In the genomic region with DNA sequence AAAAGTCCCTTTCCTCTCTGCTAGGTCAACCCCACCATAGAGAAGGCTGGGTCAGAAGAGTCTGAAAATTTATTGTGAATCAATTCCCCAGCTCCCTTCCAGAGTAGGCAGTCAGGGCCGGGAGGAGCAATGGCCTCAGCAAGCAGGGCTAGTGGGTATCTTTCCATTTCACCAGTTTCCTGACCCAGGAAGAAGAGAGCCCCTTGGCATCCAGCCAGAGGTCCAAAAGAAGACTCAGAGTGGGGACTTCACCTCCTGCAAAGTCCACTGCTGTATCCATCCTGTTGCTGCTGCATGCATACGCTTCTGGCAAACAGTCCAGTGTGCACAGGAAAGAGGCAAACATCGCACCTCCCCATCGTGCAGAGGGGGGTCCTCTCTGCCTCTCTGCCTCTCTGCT, we compare ENCODE assay signal across 30 mouse cellular contexts. TPM values are rescaled to one million over a fixed set of nuclear protein-coding genes. Genes with fewer than 3 reads are reported as not detected.
A peak's percentile ranks its signal among the peaks of the same experiment; 100 is the strongest.
DNase-seq lines count a peak whose midpoint lies in the region; ATAC-seq and TF ChIP-seq lines count a peak whose summit lies in the region.
"Had no signal": no experiment of that assay in that cellular context is flagged by ENCODE, and none has a peak within 500 bp of the region (broad histone marks: within the 10 kb centered on the region; RNA-seq: fewer than 3 reads in every experiment).

No protein-coding gene starts in this region.

- H3K9ac ChIP-seq in kidney, postnatal 0 days (ENCODE audit: low read depth, low read length): no peak overlapping the region
- H3K9ac ChIP-seq in neural tube, embryonic 14.5 days (replicated peaks; ENCODE audit: low read depth, low read length): peak overlapping the region; percentile 100
- H3K9ac ChIP-seq: forebrain, embryonic 13.5 days; heart, embryonic 15.5 days; intestine, embryonic 15.5 days; limb, embryonic 15.5 days; liver, embryonic 14.5 days; lung, embryonic 15.5 days had no signal

- peaks cover 17% of the 10 kb centered on the region; the same call in 1 of the 2 replicates for H3K4me1 ChIP-seq in kidney, postnatal 0 days (replicated peaks; ENCODE audit: insufficient read depth, low read length)
- H3K4me1 ChIP-seq in neural tube, embryonic 14.5 days (ENCODE audit: control insufficient read depth, insufficient read depth, low read length): peaks cover 55% of the 10 kb centered on the region
- peaks cover 52% of the 10 kb centered on the region for H3K4me1 ChIP-seq in limb, embryonic 10.5 days

- no peak overlapping the region for H3K4me2 ChIP-seq in kidney, postnatal 0 days (ENCODE audit: low read length)
- peak overlapping the region; percentile 100 for H3K4me2 ChIP-seq in neural tube, embryonic 14.5 days (ENCODE audit: low read depth, low read length)
- H3K4me2 ChIP-seq: forebrain, embryonic 13.5 days; heart, embryonic 15.5 days; intestine, embryonic 15.5 days; limb, embryonic 15.5 days; lung, embryonic 15.5 days had no signal

- WGBS in kidney, postnatal 0 days: 30% methylated on average over 4 of the region's 4 CpGs
- WGBS in neural tube, embryonic 14.5 days: 8% methylated on average over 4 of the region's 4 CpGs
- WGBS in limb, embryonic 10.5 days: 18% methylated on average over 4 of the region's 4 CpGs

- no peak for TF ChIP-seq CTCF in kidney, postnatal 0 days (IDR thresholded peaks at IDR 0.05; ENCODE audit: low read depth)

- H3K27ac ChIP-seq in kidney, postnatal 0 days: 0 out of 2 replicates have a peak overlapping the region, but pooled peaks have one; percentile 9
- H3K27ac ChIP-seq in neural tube, embryonic 14.5 days (ENCODE audit: low read depth, low read length): peak overlapping the region; percentile 100
- H3K27ac ChIP-seq in limb, embryonic 10.5 days: no peak overlapping the region
- H3K27ac ChIP-seq: forebrain, embryonic 13.5 days; gastrocnemius, adult 2 months; heart, embryonic 15.5 days; intestine, embryonic 15.5 days; left cerebral cortex, adult 2 months; limb, embryonic 15.5 days; liver, embryonic 14.5 days; lung, embryonic 15.5 days had no signal

- peak; percentile 81 for DNase-seq in adrenal gland, adult 2 months
- no peak for DNase-seq in adrenal gland, adult 8-10 months
- peak; percentile 68 to 69 for DNase-seq in adrenal gland, postnatal 36 days
- peak; percentile 37 for DNase-seq in kidney, postnatal 0 days (ENCODE audit: low spot score)
- DNase-seq in embryo, embryonic 11 days: no peak
- no peak for DNase-seq in limb, embryonic 10.5 days (ENCODE audit: low spot score)
- DNase-seq: cerebellum, adult 2 months; cerebellum, postnatal 25 days; gastrocnemius, adult 2 months; heart, postnatal 4 days; lung, postnatal 36 days; midbrain, embryonic 14.5 days; right cerebral cortex, postnatal 14 days; spleen, adult 18-20 months; thymus, postnatal 14 days had no signal

- H3K27me3 ChIP-seq in kidney, postnatal 0 days (ENCODE audit: insufficient read depth, low read length): no peaks in the 10 kb centered on the region
- H3K27me3 ChIP-seq in neural tube, embryonic 14.5 days (ENCODE audit: control insufficient read depth, insufficient read depth, low read length): no peaks in the 10 kb centered on the region
- peaks cover 100% of the 10 kb centered on the region for H3K27me3 ChIP-seq in limb, embryonic 10.5 days (ENCODE audit: low read depth, poor library complexity, severe bottlenecking)

- no peaks in the 10 kb centered on the region for H3K36me3 ChIP-seq in kidney, postnatal 0 days (ENCODE audit: insufficient read depth, low read length)
- H3K36me3 ChIP-seq in neural tube, embryonic 14.5 days (ENCODE audit: control insufficient read depth, insufficient read depth, low read length): no peaks in the 10 kb centered on the region
- H3K36me3 ChIP-seq in limb, embryonic 10.5 days: no peaks in the 10 kb centered on the region
- H3K36me3 ChIP-seq: heart, embryonic 15.5 days; intestine, embryonic 15.5 days; limb, embryonic 15.5 days; lung, embryonic 15.5 days had no signal

- H3K9me3 ChIP-seq in kidney, postnatal 0 days (replicated peaks; ENCODE audit: low read length): no peaks in the 10 kb centered on the region
- H3K9me3 ChIP-seq in neural tube, embryonic 14.5 days (ENCODE audit: control insufficient read depth, low read length): no peaks in the 10 kb centered on the region
- no peaks in the 10 kb centered on the region for H3K9me3 ChIP-seq in limb, embryonic 10.5 days (replicated peaks)
- H3K9me3 ChIP-seq: forebrain, embryonic 13.5 days; heart, embryonic 15.5 days; intestine, embryonic 15.5 days; limb, embryonic 15.5 days; lung, embryonic 15.5 days had no signal

- H3K4me3 ChIP-seq in kidney, postnatal 0 days (replicated peaks; ENCODE audit: low read depth, low read length): no peak overlapping the region
- peak overlapping the region; percentile 95 for H3K4me3 ChIP-seq in neural tube, embryonic 14.5 days (ENCODE audit: low read depth, low read length)
- no peak overlapping the region for H3K4me3 ChIP-seq in limb, embryonic 10.5 days
- H3K4me3 ChIP-seq: forebrain, embryonic 13.5 days; gastrocnemius, adult 2 months; heart, embryonic 15.5 days; intestine, embryonic 15.5 days; left cerebral cortex, adult 2 months; limb, embryonic 15.5 days; lung, embryonic 15.5 days had no signal

- no peak for ATAC-seq in kidney, postnatal 0 days (replicated peaks; ENCODE audit: low FRiP score, low read depth)
- ATAC-seq in neural tube, embryonic 14.5 days (ENCODE audit: low read depth): no peak
- ATAC-seq: activated CD4-positive, CD25-positive, alpha-beta regulatory T cell, adult 4 months; forebrain, embryonic 13.5 days; hindbrain, embryonic 16.5 days; intestine, embryonic 15.5 days had no signal

RNA-seq across cellular contexts. Expression of a gene that starts 4.6 kb away (rescaled TPM):
- 100 to 1,000 TPM; 183 to 377 TPM for total RNA-seq in adrenal gland, adult 2 months (2021)
- polyA plus RNA-seq in adrenal gland, adult 2 months (2012; rRNA removed): 156 and 180 TPM in 2 replicates
- 100 to 1,000 TPM; 157 to 250 (median 226) TPM for total RNA-seq in adrenal gland, adult 8-10 months (2022)
- 100 to 1,000 TPM; 225 to 357 TPM for total RNA-seq in adrenal gland, postnatal 36 days (2021)
- polyA plus RNA-seq in kidney, postnatal 0 days (2015; fragmentation: Nextera tagmentation; extraction: Ambion mirVana): 22.6 and 23.1 TPM in 2 replicates
- 106 and 114 TPM in 2 replicates for polyA plus RNA-seq in neural tube, embryonic 14.5 days (2014; fragmentation: Nextera tagmentation; extraction: Ambion mirVana)
- 3.4 and 3.8 TPM in 2 replicates for polyA plus RNA-seq in limb, embryonic 10.5 days (2016; fragmentation: Nextera tagmentation; extraction: Ambion mirVana)
- total RNA-seq: heart, postnatal 4 days; layer of hippocampus, postnatal 10 days; left cerebral cortex, adult 2 months; left cerebral cortex, postnatal 36 days; megakaryocyte-erythroid progenitor cell, adult 5-6 weeks had no signal
- polyA plus RNA-seq: cerebellum, adult 2 months; forebrain, embryonic 13.5 days; frontal cortex, adult 2 months; midbrain, embryonic 14.5 days had no signal

RNA-seq across cellular contexts. Expression of a gene that starts 5.8 kb away (rescaled TPM):
- total RNA-seq in adrenal gland, adult 2 months (2021): 10 to 100 TPM; 67.3 to 93.9 TPM
- 357 and 428 TPM in 2 replicates for polyA plus RNA-seq in adrenal gland, adult 2 months (2012; rRNA removed)
- 10 to 100 TPM; 50.4 to 99.8 (median 83.6) TPM for total RNA-seq in adrenal gland, adult 8-10 months (2022)
- 10 to 100 TPM; 59.4 to 80.5 TPM for total RNA-seq in adrenal gland, postnatal 36 days (2021)
- polyA plus RNA-seq in kidney, postnatal 0 days (2015; fragmentation: Nextera tagmentation; extraction: Ambion mirVana): 8.7 and 12.2 TPM in 2 replicates
- polyA plus RNA-seq in neural tube, embryonic 14.5 days (2014; fragmentation: Nextera tagmentation; extraction: Ambion mirVana): 78.6 and 120 TPM in 2 replicates
- 0.95 and 1.2 TPM in 2 replicates for polyA plus RNA-seq in limb, embryonic 10.5 days (2016; fragmentation: Nextera tagmentation; extraction: Ambion mirVana)
- total RNA-seq: heart, postnatal 4 days; layer of hippocampus, postnatal 10 days; left cerebral cortex, adult 2 months; left cerebral cortex, postnatal 36 days; megakaryocyte-erythroid progenitor cell, adult 5-6 weeks had no signal
- polyA plus RNA-seq: activated CD4-positive, CD25-positive, alpha-beta regulatory T cell, adult 4 months; embryonic facial prominence, embryonic 14.5 days; forebrain, embryonic 13.5 days; frontal cortex, adult 2 months; heart, embryonic 15.5 days; midbrain, embryonic 14.5 days had no signal

RNA-seq across cellular contexts. Expression of a gene that starts 10.5 kb away (rescaled TPM):
- total RNA-seq in adrenal gland, adult 2 months (2021): 10 to 100 TPM; 46.4 to 46.7 TPM
- 48.8 and 55.9 TPM in 2 replicates for polyA plus RNA-seq in adrenal gland, adult 2 months (2012; rRNA removed)
- 10 to 100 TPM; 44.6 to 62.9 (median 53.0) TPM for total RNA-seq in adrenal gland, adult 8-10 months (2022)
- 10 to 100 TPM; 35.5 to 49.8 TPM for total RNA-seq in adrenal gland, postnatal 36 days (2021)
- 56.1 and 58.9 TPM in 2 replicates for polyA plus RNA-seq in kidney, postnatal 0 days (2015; fragmentation: Nextera tagmentation; extraction: Ambion mirVana)
- polyA plus RNA-seq in neural tube, embryonic 14.5 days (2014; fragmentation: Nextera tagmentation; extraction: Ambion mirVana): 120 and 133 TPM in 2 replicates
- 7.1 and 10.2 TPM in 2 replicates for polyA plus RNA-seq in limb, embryonic 10.5 days (2016; fragmentation: Nextera tagmentation; extraction: Ambion mirVana)
- total RNA-seq: layer of hippocampus, postnatal 10 days; left cerebral cortex, adult 2 months; left cerebral cortex, postnatal 36 days; megakaryocyte-erythroid progenitor cell, adult 5-6 weeks had no signal
- polyA plus RNA-seq: activated CD4-positive, CD25-positive, alpha-beta regulatory T cell, adult 4 months; cerebellum, adult 2 months; forebrain, embryonic 13.5 days; frontal cortex, adult 2 months; midbrain, embryonic 14.5 days had no signal

RNA-seq across cellular contexts. Expression of a gene that starts 16.4 kb away (rescaled TPM):
- 10 to 100 TPM; 33.0 to 72.2 TPM for total RNA-seq in adrenal gland, adult 2 months (2021)
- polyA plus RNA-seq in adrenal gland, adult 2 months (2012; rRNA removed): 201 and 210 TPM in 2 replicates
- total RNA-seq in adrenal gland, adult 8-10 months (2022): 10 to 100 TPM; 56.4 to 77.8 (median 59.5) TPM
- total RNA-seq in adrenal gland, postnatal 36 days (2021): 10 to 100 TPM; 43.9 to 62.2 TPM
- polyA plus RNA-seq in kidney, postnatal 0 days (2015; fragmentation: Nextera tagmentation; extraction: Ambion mirVana): 45.0 and 47.8 TPM in 2 replicates
- polyA plus RNA-seq in neural tube, embryonic 14.5 days (2014; fragmentation: Nextera tagmentation; extraction: Ambion mirVana): 138 and 141 TPM in 2 replicates
- 6.1 and 7.9 TPM in 2 replicates for polyA plus RNA-seq in limb, embryonic 10.5 days (2016; fragmentation: Nextera tagmentation; extraction: Ambion mirVana)
- total RNA-seq: heart, postnatal 4 days; layer of hippocampus, postnatal 10 days; left cerebral cortex, adult 2 months; left cerebral cortex, postnatal 36 days; megakaryocyte-erythroid progenitor cell, adult 5-6 weeks had no signal
- polyA plus RNA-seq: activated CD4-positive, CD25-positive, alpha-beta regulatory T cell, adult 4 months; forebrain, embryonic 13.5 days; frontal cortex, adult 2 months; midbrain, embryonic 14.5 days had no signal

RNA-seq across cellular contexts. Expression of a gene that starts 27.2 kb away (rescaled TPM):
- total RNA-seq in adrenal gland, adult 2 months (2021): 10 to 100 TPM; 15.2 to 31.6 TPM
- polyA plus RNA-seq in adrenal gland, adult 2 months (2012; rRNA removed): 43.4 and 45.6 TPM in 2 replicates
- total RNA-seq in adrenal gland, adult 8-10 months (2022): 10 to 100 TPM; 25.2 to 38.3 (median 26.7) TPM
- 10 to 100 TPM; 16.1 to 27.0 TPM for total RNA-seq in adrenal gland, postnatal 36 days (2021)
- 10.2 and 12.9 TPM in 2 replicates for polyA plus RNA-seq in kidney, postnatal 0 days (2015; fragmentation: Nextera tagmentation; extraction: Ambion mirVana)
- 49.1 and 52.4 TPM in 2 replicates for polyA plus RNA-seq in neural tube, embryonic 14.5 days (2014; fragmentation: Nextera tagmentation; extraction: Ambion mirVana)
- 5.5 and 5.9 TPM in 2 replicates for polyA plus RNA-seq in limb, embryonic 10.5 days (2016; fragmentation: Nextera tagmentation; extraction: Ambion mirVana)
- total RNA-seq: layer of hippocampus, postnatal 10 days; left cerebral cortex, adult 2 months; left cerebral cortex, postnatal 36 days; megakaryocyte-erythroid progenitor cell, adult 5-6 weeks had no signal
- polyA plus RNA-seq: activated CD4-positive, CD25-positive, alpha-beta regulatory T cell, adult 4 months; forebrain, embryonic 13.5 days; frontal cortex, adult 2 months; midbrain, embryonic 14.5 days had no signal

Comparison
In these comparisons a context has a peak if more than half of its experiments do, and no peak if none do; other contexts are left out.
1. DNase-seq: peak in adrenal gland, adult 2 months (single experiment), adrenal gland, postnatal 36 days (2 of 2) and kidney, postnatal 0 days (single experiment); none in adrenal gland, adult 8-10 months (single experiment), embryo, embryonic 11 days (single experiment) and limb, embryonic 10.5 days (single experiment).